Mouse (Mus musculus): Measurements from ENCODE around the gene Ifitm1.

DNA sequence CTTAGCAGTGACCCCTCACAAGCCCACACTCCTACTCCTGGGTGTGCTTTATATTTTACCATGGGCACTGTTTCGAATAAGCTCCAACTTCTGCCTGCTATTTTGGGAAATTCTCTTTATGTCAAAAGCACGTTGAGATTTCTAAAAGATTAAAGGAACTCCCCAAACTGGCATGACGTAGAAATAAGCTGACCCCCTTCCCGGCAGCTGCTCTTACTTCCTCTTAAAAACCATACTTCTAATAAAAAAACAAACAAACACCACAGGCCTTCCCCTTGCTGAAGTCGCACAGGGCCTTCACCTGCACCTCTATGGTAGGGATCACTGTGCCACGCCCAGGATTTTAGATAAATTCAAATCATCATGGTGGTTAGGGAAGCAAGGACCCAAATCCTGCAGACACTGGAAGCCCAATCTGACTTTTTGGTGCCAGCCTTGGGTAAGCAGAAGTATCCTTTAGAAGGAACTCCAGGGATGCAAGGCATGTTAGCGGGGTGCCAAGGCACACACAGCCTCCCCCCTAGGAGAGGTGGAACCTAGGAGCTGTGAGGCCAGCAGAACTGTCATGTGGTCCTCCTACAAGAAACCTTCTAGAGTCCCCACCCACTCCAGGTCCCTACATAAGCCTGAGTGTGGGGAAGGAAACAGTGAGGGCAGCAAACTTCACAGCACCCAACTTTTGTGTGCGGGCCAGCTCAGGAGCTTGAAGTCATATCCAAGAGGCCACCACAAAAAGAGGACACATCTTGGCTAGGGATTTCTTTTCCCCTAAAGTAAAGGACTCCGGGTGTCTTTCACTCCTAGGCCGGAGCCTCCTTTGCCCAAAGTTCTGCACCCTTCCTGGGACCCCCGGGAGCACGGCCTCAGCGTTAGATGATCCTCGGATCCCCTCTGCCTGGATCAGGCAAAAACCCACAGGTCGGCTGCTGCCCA, 13.0 kb upstream of the Ifitm1 start:
- TF ChIP-seq CTCF (IDR thresholded peaks at IDR 0.05; ENCODE audit: control insufficient read depth, insufficient read depth, low read length), result no peak
- TF ChIP-seq POLR2A (IDR thresholded peaks at IDR 0.05; ENCODE audit: borderline replicate concordance, control insufficient read depth, low read depth, low read length), result no peak

Data from bone marrow, adult 2 months (tissue).